In the genomic region with DNA sequence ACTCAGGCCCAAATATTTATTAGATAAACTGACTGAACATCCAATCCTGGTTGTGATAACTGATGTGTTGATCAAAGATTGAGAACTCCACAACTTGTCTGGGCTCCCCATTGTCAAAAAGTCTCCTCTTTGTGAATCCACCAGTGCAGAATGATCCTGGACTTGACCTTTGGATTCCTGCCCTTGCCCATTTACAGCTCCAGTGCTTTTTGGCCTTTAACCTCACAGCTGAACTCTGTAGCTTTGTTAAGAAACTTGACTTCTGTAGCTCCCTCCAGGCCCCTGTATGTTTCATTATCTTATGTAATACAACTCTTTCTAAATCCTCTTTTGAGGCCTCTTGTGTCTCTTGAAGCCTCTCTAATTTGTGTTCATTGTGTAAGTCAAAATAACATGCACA, we compare ENCODE assay signal across 20 mouse cellular contexts.
A peak's percentile ranks its signal among the peaks of the same experiment; 100 is the strongest.
DNase-seq lines count a peak whose midpoint lies in the region; ATAC-seq lines count a peak whose summit lies in the region.
"Had no signal": no experiment of that assay in that cellular context is flagged by ENCODE, and none has a peak within 500 bp of the region (broad histone marks: within the 10 kb centered on the region; RNA-seq: fewer than 3 reads in every experiment).

No protein-coding gene starts in this region.

- H3K4me1 ChIP-seq in forebrain, embryonic 15.5 days = no peaks in the 10 kb centered on the region
- H3K4me1 ChIP-seq in midbrain, embryonic 16.5 days (ENCODE audit: control insufficient read depth, insufficient read depth, low read length) = no peaks in the 10 kb centered on the region
- H3K4me1 ChIP-seq: embryonic facial prominence, embryonic 12.5 days; forebrain, embryonic 13.5 days; heart, embryonic 13.5 days; hindbrain, embryonic 12.5 days had no signal

- no peak for ATAC-seq in forebrain, embryonic 15.5 days (replicated peaks)
- no peak for ATAC-seq in midbrain, embryonic 16.5 days
- ATAC-seq: forebrain, embryonic 13.5 days; hindbrain, embryonic 16.5 days had no signal

- DNase-seq in heart, adult 11 months = peak; percentile 51
- no peak for DNase-seq in heart, postnatal 25 days (ENCODE audit: low spot score)
- peak; percentile 53 to 62 for DNase-seq in kidney, adult 8-10 months
- no peak for DNase-seq in kidney, postnatal 4 days
- peak; percentile 32 for DNase-seq in embryo, embryonic 10.5 days (ENCODE audit: low spot score)
- DNase-seq in kidney, postnatal 36 days = peak; percentile 42 to 52
- DNase-seq: adrenal gland, postnatal 14 days; cerebellum, adult 11-12 months; cerebellum, adult 9-10 months; cerebellum, postnatal 25 days; gastrocnemius, adult 2 months; gastrocnemius, postnatal 25 days; heart, postnatal 4 days had no signal

- H3K27me3 ChIP-seq in forebrain, embryonic 15.5 days = no peaks in the 10 kb centered on the region
- H3K27me3 ChIP-seq in midbrain, embryonic 16.5 days (ENCODE audit: control insufficient read depth, insufficient read depth, low read depth, low read length) = no peaks in the 10 kb centered on the region
- H3K27me3 ChIP-seq: embryonic facial prominence, embryonic 12.5 days; forebrain, embryonic 13.5 days; heart, embryonic 13.5 days; hindbrain, embryonic 12.5 days had no signal

- H3K9ac ChIP-seq in forebrain, embryonic 15.5 days (replicated peaks) = no peak overlapping the region
- H3K9ac ChIP-seq in midbrain, embryonic 16.5 days (ENCODE audit: low read depth, low read length) = no peak overlapping the region
- H3K9ac ChIP-seq: embryonic facial prominence, embryonic 12.5 days; forebrain, embryonic 13.5 days; heart, embryonic 13.5 days; hindbrain, embryonic 12.5 days had no signal

- no peaks in the 10 kb centered on the region for H3K9me3 ChIP-seq in forebrain, embryonic 15.5 days
- H3K9me3 ChIP-seq in midbrain, embryonic 16.5 days (replicated peaks; ENCODE audit: control insufficient read depth, low read length, poor library complexity, severe bottlenecking) = no peaks in the 10 kb centered on the region
- H3K9me3 ChIP-seq: embryonic facial prominence, embryonic 12.5 days; forebrain, embryonic 13.5 days; heart, embryonic 13.5 days; hindbrain, embryonic 12.5 days had no signal

- H3K27ac ChIP-seq in forebrain, embryonic 15.5 days (replicated peaks) = no peak overlapping the region
- H3K27ac ChIP-seq in midbrain, embryonic 16.5 days (ENCODE audit: low read length) = no peak overlapping the region
- H3K27ac ChIP-seq: embryonic facial prominence, embryonic 12.5 days; forebrain, embryonic 13.5 days; gastrocnemius, adult 2 months; heart, embryonic 13.5 days; hindbrain, embryonic 12.5 days had no signal

- no peak overlapping the region for H3K4me2 ChIP-seq in forebrain, embryonic 15.5 days (replicated peaks)
- no peak overlapping the region for H3K4me2 ChIP-seq in midbrain, embryonic 16.5 days (ENCODE audit: low read length)
- H3K4me2 ChIP-seq: embryonic facial prominence, embryonic 12.5 days; forebrain, embryonic 13.5 days; heart, embryonic 13.5 days; hindbrain, embryonic 12.5 days had no signal

- H3K4me3 ChIP-seq in forebrain, embryonic 15.5 days = no peak overlapping the region
- H3K4me3 ChIP-seq in midbrain, embryonic 16.5 days (ENCODE audit: low read depth, low read length) = no peak overlapping the region
- H3K4me3 ChIP-seq: embryonic facial prominence, embryonic 12.5 days; forebrain, embryonic 13.5 days; gastrocnemius, adult 2 months; heart, embryonic 13.5 days; hindbrain, embryonic 12.5 days had no signal

- H3K36me3 ChIP-seq in forebrain, embryonic 15.5 days = no peaks in the 10 kb centered on the region
- H3K36me3 ChIP-seq in midbrain, embryonic 16.5 days (ENCODE audit: control insufficient read depth, insufficient read depth, low read length) = no peaks in the 10 kb centered on the region
- H3K36me3 ChIP-seq: embryonic facial prominence, embryonic 12.5 days; heart, embryonic 13.5 days; hindbrain, embryonic 12.5 days had no signal

- intact Hi-C loops in heart, postnatal 25 days (cut with DNase I) = no loop called here

Comparison
In these comparisons a context has a peak if more than half of its experiments do, and no peak if none do; other contexts are left out.
1. DNase-seq: peak in heart, adult 11 months (single experiment), kidney, adult 8-10 months (2 of 2), embryo, embryonic 10.5 days (single experiment) and kidney, postnatal 36 days (2 of 2); none in heart, postnatal 25 days (single experiment) and kidney, postnatal 4 days (0 of 2).